Mouse (Mus musculus): ENCODE data around the gene Hapln2. TPM values are rescaled to one million over a fixed set of nuclear protein-coding genes. Genes with fewer than 3 reads are reported as not detected.

Hapln2 gene
- polyA plus RNA-seq, 1 experiment from 2014 or later: 0.10 TPM

- Histone ChIP-seq H3K9me3 (ENCODE audit: control insufficient read depth, low read length) (no peaks in the 10 kb centered on the region), H3K4me1 (replicated peaks; ENCODE audit: control insufficient read depth, insufficient read depth, low read length) (peaks cover 15% of the 10 kb centered on the region), H3K27me3 (ENCODE audit: control insufficient read depth, insufficient read depth, low read depth, low read length) (peaks cover 82% of the 10 kb centered on the region), H3K9ac (ENCODE audit: low read length) (no peak overlapping the region), H3K4me3 (ENCODE audit: low read length) (no peak overlapping the region), H3K27ac (ENCODE audit: low read length) (no peak overlapping the region), H3K36me3 (ENCODE audit: control insufficient read depth, insufficient read depth, low read length) (no peaks in the 10 kb centered on the region), H3K4me2 (ENCODE audit: low read depth, low read length) (no peak overlapping the region)
- WGBS: 3% methylated on average over 15 of the region's 15 CpGs
- no peak for ATAC-seq (ENCODE audit: low read depth)
Observed at GRCm38 (mm10) chr3:87996401-87996800, 31.0 kb downstream of the Hapln2 start.

- H3K27ac ChIP-seq (ENCODE audit: low read length): no peak overlapping the region
- H3K9me3 ChIP-seq (ENCODE audit: control insufficient read depth, low read length): no peaks in the 10 kb centered on the region
- peaks cover 72% of the 10 kb centered on the region for H3K27me3 ChIP-seq (ENCODE audit: control insufficient read depth, insufficient read depth, low read depth, low read length)
- WGBS: 24% methylated on average over 11 of the region's 11 CpGs
- no peak overlapping the region for H3K4me3 ChIP-seq (ENCODE audit: low read length)
- peaks cover 12% of the 10 kb centered on the region for H3K4me1 ChIP-seq (replicated peaks; ENCODE audit: control insufficient read depth, insufficient read depth, low read length)
- H3K9ac ChIP-seq (ENCODE audit: low read length): no peak overlapping the region
- no peak overlapping the region for H3K4me2 ChIP-seq (ENCODE audit: low read depth, low read length)
- ATAC-seq (ENCODE audit: low read depth): no peak
- H3K36me3 ChIP-seq (ENCODE audit: control insufficient read depth, insufficient read depth, low read length): no peaks in the 10 kb centered on the region
Observed at GRCm38 (mm10) chr3:87995331-87995730, 32.1 kb downstream of the Hapln2 start.

- WGBS: 0% methylated on average over 4 of the region's 6 CpGs
- Histone ChIP-seq H3K36me3 (ENCODE audit: control insufficient read depth, insufficient read depth, low read length) (no peaks in the 10 kb centered on the region), H3K4me2 (ENCODE audit: low read depth, low read length) (no peak overlapping the region), H3K4me1 (replicated peaks; ENCODE audit: control insufficient read depth, insufficient read depth, low read length) (peaks cover 5% of the 10 kb centered on the region), H3K27me3 (ENCODE audit: control insufficient read depth, insufficient read depth, low read depth, low read length) (peaks cover 67% of the 10 kb centered on the region), H3K9ac (ENCODE audit: low read length) (no peak overlapping the region), H3K27ac (ENCODE audit: low read length) (no peak overlapping the region), H3K9me3 (ENCODE audit: control insufficient read depth, low read length) (no peaks in the 10 kb centered on the region), H3K4me3 (ENCODE audit: low read length) (no peak overlapping the region)
- ATAC-seq (ENCODE audit: low read depth): no peak
Observed at GRCm38 (mm10) chr3:87993436-87993835, 33.9 kb downstream of the Hapln2 start.

- H3K36me3 ChIP-seq (ENCODE audit: control insufficient read depth, insufficient read depth, low read length): no peaks in the 10 kb centered on the region
- ATAC-seq (ENCODE audit: low read depth): no peak
- peaks cover 32% of the 10 kb centered on the region for H3K27me3 ChIP-seq (ENCODE audit: control insufficient read depth, insufficient read depth, low read depth, low read length)
- no peaks in the 10 kb centered on the region for H3K9me3 ChIP-seq (ENCODE audit: control insufficient read depth, low read length)
- H3K9ac ChIP-seq (ENCODE audit: low read length): no peak overlapping the region
- peaks cover 31% of the 10 kb centered on the region for H3K4me1 ChIP-seq (replicated peaks; ENCODE audit: control insufficient read depth, insufficient read depth, low read length)
- H3K4me2 ChIP-seq (ENCODE audit: low read depth, low read length): no peak overlapping the region
- WGBS: 23% methylated on average over 10 of the region's 10 CpGs
- no peak overlapping the region for H3K27ac ChIP-seq (ENCODE audit: low read length)
- H3K4me3 ChIP-seq (ENCODE audit: low read length): no peak overlapping the region
Observed at GRCm38 (mm10) chr3:87989935-87990334, 37.4 kb downstream of the Hapln2 start.

GRCm38 (mm10) chr3:87988068-87988467 lies 39.3 kb downstream of the Hapln2 start:
- peak; percentile 0; the same call in 1 of the 2 replicates for ATAC-seq (ENCODE audit: low read depth)
- WGBS: 4% methylated on average over 15 of the region's 15 CpGs
- peaks cover 14% of the 10 kb centered on the region for H3K27me3 ChIP-seq (ENCODE audit: control insufficient read depth, insufficient read depth, low read depth, low read length)
- H3K4me1 ChIP-seq (replicated peaks; ENCODE audit: control insufficient read depth, insufficient read depth, low read length): peaks cover 47% of the 10 kb centered on the region
- no peaks in the 10 kb centered on the region for H3K9me3 ChIP-seq (ENCODE audit: control insufficient read depth, low read length)
- H3K4me3 ChIP-seq (ENCODE audit: low read length): peak overlapping the region; percentile 38
- no peaks in the 10 kb centered on the region for H3K36me3 ChIP-seq (ENCODE audit: control insufficient read depth, insufficient read depth, low read length)
- H3K4me2 ChIP-seq (ENCODE audit: low read depth, low read length): peak overlapping the region; percentile 60
- no peak overlapping the region for H3K27ac ChIP-seq (ENCODE audit: low read length)
- H3K9ac ChIP-seq (ENCODE audit: low read length): peak overlapping the region; percentile 53

- H3K4me1 ChIP-seq (replicated peaks; ENCODE audit: control insufficient read depth, insufficient read depth, low read length): peaks cover 51% of the 10 kb centered on the region
- H3K27me3 ChIP-seq (ENCODE audit: control insufficient read depth, insufficient read depth, low read depth, low read length): peaks cover 14% of the 10 kb centered on the region
- H3K9me3 ChIP-seq (ENCODE audit: control insufficient read depth, low read length): no peaks in the 10 kb centered on the region
- H3K4me2 ChIP-seq (ENCODE audit: low read depth, low read length): peak overlapping the region; percentile 60
- ATAC-seq (ENCODE audit: low read depth): peak; percentile 58
- under 1% methylated on average over 15 of the region's 15 CpGs for WGBS
- H3K36me3 ChIP-seq (ENCODE audit: control insufficient read depth, insufficient read depth, low read length): no peaks in the 10 kb centered on the region
- no peak overlapping the region for H3K27ac ChIP-seq (ENCODE audit: low read length)
- H3K4me3 ChIP-seq (ENCODE audit: low read length): peak overlapping the region; percentile 38
- peak overlapping the region; percentile 53 for H3K9ac ChIP-seq (ENCODE audit: low read length)
Observed at GRCm38 (mm10) chr3:87987633-87988032, 39.8 kb downstream of the Hapln2 start.

- Histone ChIP-seq H3K27me3 (ENCODE audit: control insufficient read depth, insufficient read depth, low read depth, low read length) (peaks cover 14% of the 10 kb centered on the region), H3K36me3 (ENCODE audit: control insufficient read depth, insufficient read depth, low read length) (no peaks in the 10 kb centered on the region), H3K4me2 (ENCODE audit: low read depth, low read length) (peak overlapping the region; percentile 60), H3K4me3 (ENCODE audit: low read length) (peak overlapping the region; percentile 38), H3K4me1 (replicated peaks; ENCODE audit: control insufficient read depth, insufficient read depth, low read length) (peaks cover 59% of the 10 kb centered on the region), H3K9me3 (ENCODE audit: control insufficient read depth, low read length) (no peaks in the 10 kb centered on the region), H3K9ac (ENCODE audit: low read length) (peak overlapping the region; percentile 53), H3K27ac (ENCODE audit: low read length) (peak overlapping the region; percentile 74)
- under 1% methylated on average over 17 of the region's 17 CpGs for WGBS
- ATAC-seq (ENCODE audit: low read depth): peak; percentile 71
Observed at GRCm38 (mm10) chr3:87986868-87987267, 40.5 kb downstream of the Hapln2 start.

- WGBS: 18% methylated on average over 12 of the region's 12 CpGs
- Histone ChIP-seq H3K36me3 (ENCODE audit: control insufficient read depth, insufficient read depth, low read length) (no peaks in the 10 kb centered on the region), H3K9ac (ENCODE audit: low read length) (no peak overlapping the region), H3K27me3 (ENCODE audit: control insufficient read depth, insufficient read depth, low read depth, low read length) (peaks cover 14% of the 10 kb centered on the region), H3K4me3 (ENCODE audit: low read length) (no peak overlapping the region), H3K4me2 (ENCODE audit: low read depth, low read length) (no peak overlapping the region), H3K4me1 (replicated peaks; ENCODE audit: control insufficient read depth, insufficient read depth, low read length) (peaks cover 67% of the 10 kb centered on the region), H3K27ac (ENCODE audit: low read length) (peak overlapping the region; percentile 74), H3K9me3 (ENCODE audit: control insufficient read depth, low read length) (no peaks in the 10 kb centered on the region)
- ATAC-seq (ENCODE audit: low read depth): no peak
Observed at GRCm38 (mm10) chr3:87985505-87986320, 41.7 kb downstream of the Hapln2 start.

- Histone ChIP-seq H3K4me1 (replicated peaks; ENCODE audit: control insufficient read depth, insufficient read depth, low read length) (peaks cover 67% of the 10 kb centered on the region), H3K9ac (ENCODE audit: low read length) (peak overlapping the region; percentile 44; the same call in 1 of the 2 replicates), H3K27me3 (ENCODE audit: control insufficient read depth, insufficient read depth, low read depth, low read length) (peaks cover 5% of the 10 kb centered on the region), H3K36me3 (ENCODE audit: control insufficient read depth, insufficient read depth, low read length) (no peaks in the 10 kb centered on the region), H3K4me3 (ENCODE audit: low read length) (no peak overlapping the region), H3K27ac (ENCODE audit: low read length) (peak overlapping the region; percentile 98), H3K9me3 (ENCODE audit: control insufficient read depth, low read length) (no peaks in the 10 kb centered on the region), H3K4me2 (ENCODE audit: low read depth, low read length) (no peak overlapping the region)
- ATAC-seq (ENCODE audit: low read depth): no peak
- 25% methylated on average over 3 of the region's 3 CpGs for WGBS
Observed at GRCm38 (mm10) chr3:87984094-87984493, 43.3 kb downstream of the Hapln2 start.

Data from lung, embryonic 16.5 days (tissue).